Mouse (Mus musculus): ENCODE results near the gene Lrrc72. TPM values are rescaled to one million over a fixed set of nuclear protein-coding genes. Genes with fewer than 3 reads are reported as not detected.
"Not testable (repeated sequence)": the region's sequence is repeated elsewhere in the genome, so short reads cannot be mapped to it uniquely, and the experiment has no call there.

Lrrc72 gene
- polyA plus RNA-seq, 1 experiment from 2014 or later, result not detected

DNA sequence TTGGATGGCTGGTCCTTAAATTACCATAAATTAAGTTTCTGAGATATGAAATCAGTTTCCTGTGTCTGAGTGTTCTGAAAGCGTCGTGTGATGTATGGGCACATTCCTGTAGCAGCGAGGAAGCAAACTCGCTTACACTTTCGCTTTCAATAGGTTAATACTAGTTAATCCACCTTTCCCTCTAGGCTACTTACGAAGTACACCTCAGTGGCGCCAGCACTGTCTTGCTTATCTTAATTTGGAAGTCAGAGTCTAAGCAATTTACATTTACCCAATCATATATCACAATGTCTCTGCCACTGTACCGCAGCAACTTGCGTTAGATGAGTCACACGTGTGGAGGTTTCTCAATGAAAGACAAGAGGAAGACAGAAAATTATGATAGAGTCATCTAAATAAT lies 36.3 kb downstream of the Lrrc72 start:
- Histone ChIP-seq H3K4me1 (replicated peaks) (no peaks in the 10 kb centered on the region), H3K36me3 (no peaks in the 10 kb centered on the region), H3K4me3 (no peak overlapping the region), H3K9me3 (replicated peaks) (no peaks in the 10 kb centered on the region), H3K4me2 (peak overlapping the region; percentile 24; the same call in 1 of the 2 replicates), H3K9ac (no peak overlapping the region), H3K27ac (no peak overlapping the region), H3K27me3 (no peaks in the 10 kb centered on the region)
- no peak for ATAC-seq (replicated peaks; ENCODE audit: insufficient number of reproducible peaks, insufficient read depth, low FRiP score, low read depth)
- 71% methylated on average over 10 of the region's 10 CpGs for whole genome bisulfite sequencing

DNA sequence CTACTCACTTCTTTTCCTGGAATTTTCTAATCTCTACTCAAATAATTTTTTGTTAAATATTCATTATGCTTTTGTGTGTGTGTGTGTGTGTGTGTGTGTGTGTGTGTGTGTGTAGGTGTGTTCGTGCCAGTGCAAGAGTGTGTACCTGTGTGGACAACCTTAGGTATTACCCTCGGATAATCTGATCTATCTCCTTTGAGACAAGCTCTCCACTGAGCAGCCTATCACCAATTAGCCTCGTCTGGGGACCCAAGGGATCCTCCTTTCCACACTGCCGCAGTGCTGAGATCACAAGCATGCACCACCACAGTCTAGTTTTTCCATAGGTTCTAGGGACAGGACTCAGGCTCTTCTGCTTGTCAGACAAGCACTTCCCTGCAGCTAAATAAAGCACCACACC lies 37.0 kb downstream of the Lrrc72 start:
- peak overlapping the region; percentile 24; the same call in 1 of the 2 replicates for H3K4me2 ChIP-seq
- H3K9me3 ChIP-seq (replicated peaks), result no peaks in the 10 kb centered on the region
- H3K36me3 ChIP-seq, result no peaks in the 10 kb centered on the region
- no peak overlapping the region for H3K4me3 ChIP-seq
- H3K4me1 ChIP-seq (replicated peaks), result no peaks in the 10 kb centered on the region
- no peaks in the 10 kb centered on the region for H3K27me3 ChIP-seq
- no peak overlapping the region for H3K27ac ChIP-seq
- H3K9ac ChIP-seq, result no peak overlapping the region
- no peak for ATAC-seq (replicated peaks; ENCODE audit: insufficient number of reproducible peaks, insufficient read depth, low FRiP score, low read depth)
- 50% methylated on average over 4 of the region's 4 CpGs for WGBS

DNA sequence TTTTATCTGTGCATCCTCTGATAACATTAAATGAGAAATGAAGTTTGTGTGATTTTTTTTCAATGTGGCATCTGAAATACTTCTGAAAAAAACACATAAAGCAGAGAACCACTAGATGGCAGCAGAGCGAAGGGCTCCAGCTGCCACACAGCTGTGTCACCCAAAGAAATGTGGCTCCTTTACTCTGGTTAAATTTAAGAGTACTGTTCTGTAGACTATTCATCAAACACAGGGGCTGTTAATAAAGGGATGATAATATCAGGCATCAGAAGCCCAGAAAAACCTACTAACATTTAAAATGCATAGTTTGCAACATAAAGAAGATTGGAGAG lies 38.1 kb downstream of the Lrrc72 start:
- Histone ChIP-seq H3K27me3 (no peaks in the 10 kb centered on the region), H3K9ac (no peak overlapping the region), H3K4me3 (no peak overlapping the region), H3K9me3 (replicated peaks) (no peaks in the 10 kb centered on the region), H3K4me1 (replicated peaks) (no peaks in the 10 kb centered on the region), H3K27ac (no peak overlapping the region), H3K36me3 (no peaks in the 10 kb centered on the region), H3K4me2 (no peak overlapping the region)
- no peak for ATAC-seq (replicated peaks; ENCODE audit: insufficient number of reproducible peaks, insufficient read depth, low FRiP score, low read depth)
- WGBS, result 0% methylated on average over 1 of the region's 1 CpGs

DNA sequence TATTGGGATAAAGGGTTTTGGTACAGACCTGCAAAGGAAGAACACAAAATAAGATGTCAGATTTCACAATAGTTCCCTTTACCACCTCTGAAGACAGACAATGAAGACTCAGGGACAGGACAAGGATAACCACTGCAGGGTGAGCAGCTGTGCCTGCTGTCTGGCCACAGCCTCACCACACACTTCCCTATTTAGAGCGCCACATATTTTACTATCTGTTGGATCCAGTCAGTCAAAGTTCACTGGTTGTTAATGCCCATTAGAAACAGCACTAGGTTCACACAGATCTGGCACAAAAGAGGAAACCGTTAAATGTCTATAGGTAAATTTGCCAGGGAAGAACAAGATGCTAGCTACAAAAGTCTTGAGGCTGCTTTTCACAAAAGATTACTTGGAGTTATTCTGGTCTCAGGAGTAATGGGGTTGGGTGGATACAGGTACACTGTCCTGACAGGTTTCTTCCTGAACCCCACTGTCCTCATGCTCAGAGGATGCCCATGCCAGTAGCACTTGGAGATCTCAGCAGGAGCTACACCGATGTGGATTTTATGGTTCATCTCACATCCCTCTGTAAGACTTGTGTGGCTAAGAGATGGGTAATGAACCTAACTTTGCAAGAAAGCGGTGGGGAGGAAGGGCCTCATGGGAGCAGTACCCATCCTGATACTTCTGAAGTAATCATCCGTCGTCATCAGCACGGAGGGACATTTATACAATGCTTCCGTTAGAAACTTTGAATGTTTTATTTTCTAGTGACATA lies 38.6 kb downstream of the Lrrc72 start:
- H3K9me3 ChIP-seq (replicated peaks), result no peaks in the 10 kb centered on the region
- H3K36me3 ChIP-seq, result no peaks in the 10 kb centered on the region
- no peak for ATAC-seq (replicated peaks; ENCODE audit: insufficient number of reproducible peaks, insufficient read depth, low FRiP score, low read depth)
- H3K4me2 ChIP-seq, result no peak overlapping the region
- WGBS, result 41% methylated on average over 8 of the region's 8 CpGs
- no peak overlapping the region for H3K4me3 ChIP-seq
- H3K4me1 ChIP-seq (replicated peaks), result no peaks in the 10 kb centered on the region
- no peak overlapping the region for H3K9ac ChIP-seq
- H3K27me3 ChIP-seq, result no peaks in the 10 kb centered on the region
- no peak overlapping the region for H3K27ac ChIP-seq

GRCm38 (mm10) chr12:36210096-36210495 lies 43.1 kb downstream of the Lrrc72 start:
- Histone ChIP-seq H3K9me3 (replicated peaks) (no peaks in the 10 kb centered on the region), H3K36me3 (no peaks in the 10 kb centered on the region), H3K4me1 (replicated peaks) (peaks cover 8% of the 10 kb centered on the region; the same call in 1 of the 2 replicates), H3K4me3 (no peak overlapping the region), H3K27me3 (no peaks in the 10 kb centered on the region), H3K9ac (no peak overlapping the region), H3K27ac (no peak overlapping the region), H3K4me2 (no peak overlapping the region)
- WGBS, result 77% methylated on average over 4 of the region's 4 CpGs
- no peak for ATAC-seq (replicated peaks; ENCODE audit: insufficient number of reproducible peaks, insufficient read depth, low FRiP score, low read depth)

DNA sequence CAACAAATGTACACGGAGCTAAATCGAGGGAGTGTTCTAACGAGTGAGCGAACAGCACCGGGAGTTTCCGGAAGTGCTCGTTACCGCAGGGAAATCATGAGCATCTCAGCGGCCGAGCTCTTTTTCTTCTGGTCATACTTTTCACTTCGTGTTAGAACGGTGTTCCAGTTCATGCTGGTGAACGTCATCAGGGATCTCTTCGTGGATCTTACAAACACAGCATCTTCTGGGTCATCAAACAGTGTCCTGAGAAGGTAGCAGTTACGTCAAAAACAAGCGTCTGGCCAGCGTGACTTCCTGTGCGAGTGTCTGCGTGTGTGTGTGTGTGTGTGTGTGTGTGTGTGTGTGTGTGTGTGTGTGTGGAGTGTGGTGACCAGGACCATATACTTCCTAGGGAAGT lies 44.7 kb downstream of the Lrrc72 start:
- no peak overlapping the region for H3K4me3 ChIP-seq
- no peak overlapping the region for H3K27ac ChIP-seq
- H3K9ac ChIP-seq, result no peak overlapping the region
- H3K36me3 ChIP-seq, result no peaks in the 10 kb centered on the region
- no peak overlapping the region for H3K4me2 ChIP-seq
- no peaks in the 10 kb centered on the region for H3K27me3 ChIP-seq
- ATAC-seq (replicated peaks; ENCODE audit: insufficient number of reproducible peaks, insufficient read depth, low FRiP score, low read depth), result no peak
- no peaks in the 10 kb centered on the region for H3K9me3 ChIP-seq (replicated peaks)
- H3K4me1 ChIP-seq (replicated peaks), result peaks cover 8% of the 10 kb centered on the region; the same call in 1 of the 2 replicates
- 73% methylated on average over 19 of the region's 19 CpGs for WGBS

GRCm38 (mm10) chr12:36207800-36208148 lies 45.4 kb downstream of the Lrrc72 start:
- ATAC-seq (replicated peaks; ENCODE audit: insufficient number of reproducible peaks, insufficient read depth, low FRiP score, low read depth), result no peak
- Histone ChIP-seq H3K27me3 (no peaks in the 10 kb centered on the region), H3K4me1 (replicated peaks) (peaks cover 8% of the 10 kb centered on the region; the same call in 1 of the 2 replicates), H3K36me3 (no peaks in the 10 kb centered on the region), H3K4me2 (peak overlapping the region; percentile 46), H3K27ac (no peak overlapping the region), H3K9me3 (replicated peaks) (no peaks in the 10 kb centered on the region), H3K9ac (no peak overlapping the region), H3K4me3 (0 out of 2 replicates have a peak overlapping the region, but pooled peaks have one; percentile 18)
- WGBS, result 71% methylated on average over 7 of the region's 7 CpGs

DNA sequence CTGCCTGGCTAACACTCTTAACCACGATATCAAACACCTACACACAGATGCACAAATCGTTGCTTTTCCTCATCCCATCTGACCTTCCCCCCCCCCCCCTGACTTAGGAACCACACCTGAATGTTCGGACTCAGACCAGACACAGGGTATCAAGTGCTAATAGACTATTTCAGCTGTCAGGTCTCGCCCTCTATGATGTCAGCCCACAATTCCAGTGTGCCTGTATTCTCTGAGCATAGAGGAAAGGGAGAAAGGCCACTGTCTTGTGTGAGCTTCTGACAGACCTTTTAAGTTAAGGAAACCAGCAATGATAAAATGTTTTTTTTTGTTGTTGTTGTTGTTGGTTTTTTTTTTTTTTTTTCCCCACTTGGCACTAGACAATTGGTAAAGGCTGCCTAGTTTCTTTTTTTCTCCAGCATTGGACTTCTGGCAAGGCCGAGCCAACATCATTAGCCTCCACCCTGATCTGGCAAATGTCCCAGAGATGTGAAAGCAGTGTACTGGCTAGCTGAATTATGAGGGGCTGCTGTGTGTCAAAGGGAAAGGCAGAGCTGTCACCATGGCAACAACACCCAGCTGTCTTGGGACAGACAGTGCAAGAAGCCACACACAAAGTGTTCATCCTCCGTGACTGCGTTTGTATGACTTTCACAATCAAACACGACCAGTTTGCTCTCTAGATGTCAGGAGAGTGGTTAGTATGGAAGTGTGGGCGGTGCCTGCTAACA lies 46.0 kb downstream of the Lrrc72 start:
- no peaks in the 10 kb centered on the region for H3K36me3 ChIP-seq
- H3K4me2 ChIP-seq, result peak overlapping the region; percentile 46
- peak; percentile 53; the same call in 1 of the 2 replicates for ATAC-seq (replicated peaks; ENCODE audit: insufficient number of reproducible peaks, insufficient read depth, low FRiP score, low read depth)
- H3K27me3 ChIP-seq, result no peaks in the 10 kb centered on the region
- H3K9me3 ChIP-seq (replicated peaks), result no peaks in the 10 kb centered on the region
- 0 out of 2 replicates have a peak overlapping the region, but pooled peaks have one; percentile 18 for H3K4me3 ChIP-seq
- peaks cover 8% of the 10 kb centered on the region; the same call in 1 of the 2 replicates for H3K4me1 ChIP-seq (replicated peaks)
- H3K9ac ChIP-seq, result no peak overlapping the region
- 40% methylated on average over 9 of the region's 9 CpGs for WGBS
- no peak overlapping the region for H3K27ac ChIP-seq

GRCm38 (mm10) chr12:36205579-36206119 lies 47.5 kb downstream of the Lrrc72 start:
- H3K4me3 ChIP-seq; H3K4me2 ChIP-seq; ATAC-seq (replicated peaks; ENCODE audit: insufficient number of reproducible peaks, insufficient read depth, low FRiP score, low read depth); H3K9ac ChIP-seq; H3K4me1 ChIP-seq (replicated peaks); H3K9me3 ChIP-seq (replicated peaks); H3K27ac ChIP-seq; H3K36me3 ChIP-seq; H3K27me3 ChIP-seq: not testable (repeated sequence)
- WGBS, result 51% methylated on average over 5 of the region's 5 CpGs

DNA sequence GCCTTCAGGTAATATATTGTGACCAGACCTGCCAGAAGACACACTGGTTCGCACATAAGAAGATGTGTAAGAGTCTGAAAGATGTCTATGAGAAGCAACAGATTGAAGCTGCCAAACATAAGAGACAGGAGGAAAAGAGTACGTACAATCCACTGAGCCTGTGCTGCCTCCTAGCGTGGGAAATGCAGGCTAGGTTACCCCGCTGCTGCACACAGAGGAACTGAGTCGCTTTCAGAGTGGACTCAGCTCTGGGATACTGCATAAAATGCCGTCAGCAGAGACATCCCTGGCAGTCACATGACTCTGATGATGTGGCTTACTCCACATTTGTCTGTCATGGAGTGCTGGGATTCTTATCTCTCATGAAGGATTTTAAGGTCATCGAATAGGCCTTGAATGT lies 58.2 kb downstream of the Lrrc72 start:
- ATAC-seq (replicated peaks; ENCODE audit: insufficient number of reproducible peaks, insufficient read depth, low FRiP score, low read depth), result no peak
- Histone ChIP-seq H3K4me1 (replicated peaks) (no peaks in the 10 kb centered on the region), H3K4me3 (no peak overlapping the region), H3K9me3 (replicated peaks) (0 out of 2 replicates have a peak, but pooled peaks cover 6% of the 10 kb centered on the region), H3K9ac (no peak overlapping the region), H3K27me3 (no peaks in the 10 kb centered on the region), H3K4me2 (no peak overlapping the region), H3K27ac (no peak overlapping the region), H3K36me3 (peaks cover 76% of the 10 kb centered on the region)
- WGBS, result 90% methylated on average over 7 of the region's 7 CpGs

GRCm38 (mm10) chr12:36190343-36190742 lies 62.9 kb downstream of the Lrrc72 start:
- Histone ChIP-seq H3K27ac (no peak overlapping the region), H3K4me1 (replicated peaks) (no peaks in the 10 kb centered on the region), H3K4me2 (no peak overlapping the region), H3K36me3 (peaks cover 68% of the 10 kb centered on the region), H3K4me3 (no peak overlapping the region), H3K9me3 (replicated peaks) (no peaks in the 10 kb centered on the region), H3K9ac (no peak overlapping the region), H3K27me3 (no peaks in the 10 kb centered on the region)
- 87% methylated on average over 5 of the region's 5 CpGs for WGBS
- ATAC-seq (replicated peaks; ENCODE audit: insufficient number of reproducible peaks, insufficient read depth, low FRiP score, low read depth), result no peak
